Mouse (Mus musculus) bone marrow macrophage, adult 2 months (primary cell): ENCODE measurements at regions not wholly inside any gene's neighbourhood (a gene's known extent, or its start where the extent isn't known, plus 50 kb on each side); places are given as distances from the start of the nearest gene placed in this dataset.

ENCODE experiments used
- CTCF ChIP-seq: IDR thresholded peaks from 2 replicates; pipeline ENCODE4 v1.5.1; 2012; ENCODE audit warnings: low read depth, mild to moderate bottlenecking, low read length, moderate library complexity
- POLR2A ChIP-seq: IDR thresholded peaks from 2 replicates; pipeline ENCODE4 v1.6.1; 2012; ENCODE audit warnings: mild to moderate bottlenecking, low read depth, low read length, borderline replicate concordance

- TF ChIP-seq POLR2A (no peak), CTCF (no peak)
Measured at GRCm38 (mm10) chr5:64576426-64577262, 226.5 kb upstream of the Klf3 start.
